Mouse (Mus musculus): Measurements from ENCODE around the gene Scamp2. TPM values are rescaled to one million over a fixed set of nuclear protein-coding genes. Genes with fewer than 3 reads are reported as not detected.

Scamp2 gene
- polyA plus RNA-seq, 1 experiment from 2014 or later, result 53.7 TPM

GRCm38 (mm10) chr9:57536362-57536761 is 24.4 kb upstream of the Scamp2 start:
- H3K27me3 ChIP-seq, result no peaks in the 10 kb centered on the region
- H3K36me3 ChIP-seq, result peaks cover 53% of the 10 kb centered on the region
- peak overlapping the region; percentile 76; the same call in 1 of the 2 replicates for H3K4me3 ChIP-seq
- peak overlapping the region; percentile 89; the same call in 1 of the 2 replicates for H3K9ac ChIP-seq
- ATAC-seq (ENCODE audit: low read depth), result no peak
- H3K27ac ChIP-seq (replicated peaks), result 0 out of 2 replicates have a peak overlapping the region, but pooled peaks have one; percentile 90
- no peaks in the 10 kb centered on the region for H3K9me3 ChIP-seq
- H3K4me1 ChIP-seq (replicated peaks), result peaks cover 26% of the 10 kb centered on the region
- H3K4me2 ChIP-seq, result peak overlapping the region; percentile 88; the same call in 1 of the 2 replicates
- 88% methylated on average over 5 of the region's 5 CpGs for WGBS

- peak within 1 kb of the TSS; percentile 89 for H3K9ac ChIP-seq
- 2% methylated on average over 45 of the region's 45 CpGs for WGBS
- H3K27ac ChIP-seq (replicated peaks), result peak within 1 kb of the TSS; percentile 90
- H3K27me3 ChIP-seq, result no peaks in the 10 kb centered on the region
- peak; percentile 90 for ATAC-seq (ENCODE audit: low read depth)
- peak within 1 kb of the TSS; percentile 88 for H3K4me2 ChIP-seq
- peaks cover 52% of the 10 kb centered on the region for H3K36me3 ChIP-seq
- H3K4me1 ChIP-seq (replicated peaks), result peaks cover 26% of the 10 kb centered on the region
- peak within 1 kb of the TSS; percentile 76 for H3K4me3 ChIP-seq
- no peaks in the 10 kb centered on the region for H3K9me3 ChIP-seq
Measured at GRCm38 (mm10) chr9:57537044-57537727, 23.6 kb upstream of the Scamp2 start, which contains the start of gene Fam219b. Fam219b (plus strand) TSS chr9:57537528.

- peak; percentile 84 for ATAC-seq (ENCODE audit: low read depth)
- peak overlapping the region; percentile 90 for H3K27ac ChIP-seq (replicated peaks)
- H3K9me3 ChIP-seq, result no peaks in the 10 kb centered on the region
- peak overlapping the region; percentile 89 for H3K9ac ChIP-seq
- under 1% methylated on average over 24 of the region's 24 CpGs for WGBS
- H3K4me2 ChIP-seq, result peak overlapping the region; percentile 88
- peaks cover 26% of the 10 kb centered on the region for H3K4me1 ChIP-seq (replicated peaks)
- H3K4me3 ChIP-seq, result peak overlapping the region; percentile 76
- no peaks in the 10 kb centered on the region for H3K27me3 ChIP-seq
- peaks cover 52% of the 10 kb centered on the region for H3K36me3 ChIP-seq
Measured at GRCm38 (mm10) chr9:57537728-57538181, 23.0 kb upstream of the Scamp2 start.

- WGBS, result 86% methylated on average over 2 of the region's 2 CpGs
- Histone ChIP-seq H3K36me3 (peaks cover 53% of the 10 kb centered on the region), H3K27ac (replicated peaks) (no peak overlapping the region), H3K27me3 (no peaks in the 10 kb centered on the region), H3K9ac (no peak overlapping the region), H3K9me3 (no peaks in the 10 kb centered on the region), H3K4me3 (no peak overlapping the region), H3K4me2 (no peak overlapping the region), H3K4me1 (replicated peaks) (peaks cover 26% of the 10 kb centered on the region)
- ATAC-seq (ENCODE audit: low read depth), result no peak
Measured at GRCm38 (mm10) chr9:57539550-57539949, 21.2 kb upstream of the Scamp2 start.

GRCm38 (mm10) chr9:57541312-57541711 is 19.4 kb upstream of the Scamp2 start:
- Histone ChIP-seq H3K4me3 (no peak overlapping the region), H3K9ac (no peak overlapping the region), H3K4me1 (replicated peaks) (peaks cover 26% of the 10 kb centered on the region), H3K4me2 (no peak overlapping the region), H3K36me3 (peaks cover 66% of the 10 kb centered on the region), H3K27ac (replicated peaks) (no peak overlapping the region), H3K9me3 (no peaks in the 10 kb centered on the region), H3K27me3 (no peaks in the 10 kb centered on the region)
- WGBS, result 18% methylated on average over 1 of the region's 1 CpGs
- no peak for ATAC-seq (ENCODE audit: low read depth)

GRCm38 (mm10) chr9:57543951-57544350 is 16.8 kb upstream of the Scamp2 start:
- Histone ChIP-seq H3K9ac (no peak overlapping the region), H3K4me3 (no peak overlapping the region), H3K36me3 (peaks cover 91% of the 10 kb centered on the region), H3K9me3 (no peaks in the 10 kb centered on the region), H3K4me2 (no peak overlapping the region), H3K27me3 (no peaks in the 10 kb centered on the region), H3K4me1 (replicated peaks) (peaks cover 13% of the 10 kb centered on the region), H3K27ac (replicated peaks) (no peak overlapping the region)
- ATAC-seq (ENCODE audit: low read depth), result no peak
- WGBS, result 81% methylated on average over 3 of the region's 3 CpGs

GRCm38 (mm10) chr9:57547287-57547686 is 13.5 kb upstream of the Scamp2 start:
- no peak overlapping the region for H3K4me2 ChIP-seq

GRCm38 (mm10) chr9:57547869-57548268 is 12.9 kb upstream of the Scamp2 start:
- peaks cover 23% of the 10 kb centered on the region for H3K4me1 ChIP-seq (replicated peaks)
- H3K36me3 ChIP-seq, result peaks cover 72% of the 10 kb centered on the region
- WGBS, result 92% methylated on average over 11 of the region's 11 CpGs
- no peak overlapping the region for H3K4me3 ChIP-seq
- H3K27me3 ChIP-seq, result no peaks in the 10 kb centered on the region
- no peak for ATAC-seq (ENCODE audit: low read depth)
- H3K4me2 ChIP-seq, result no peak overlapping the region
- H3K9ac ChIP-seq, result no peak overlapping the region
- H3K27ac ChIP-seq (replicated peaks), result no peak overlapping the region
- no peaks in the 10 kb centered on the region for H3K9me3 ChIP-seq

More at GRCm38 (mm10) chr9:57547287-57547686, 13.5 kb upstream of the Scamp2 start:
- H3K27me3 ChIP-seq, result no peaks in the 10 kb centered on the region
- no peak overlapping the region for H3K4me3 ChIP-seq
- 87% methylated on average over 5 of the region's 5 CpGs for WGBS
- no peaks in the 10 kb centered on the region for H3K9me3 ChIP-seq
- peaks cover 21% of the 10 kb centered on the region for H3K4me1 ChIP-seq (replicated peaks)
- no peak for ATAC-seq (ENCODE audit: low read depth)
- peaks cover 78% of the 10 kb centered on the region for H3K36me3 ChIP-seq
- no peak overlapping the region for H3K9ac ChIP-seq
- H3K27ac ChIP-seq (replicated peaks), result no peak overlapping the region

- no peaks in the 10 kb centered on the region for H3K27me3 ChIP-seq
- H3K4me2 ChIP-seq, result no peak overlapping the region
- 96% methylated on average over 4 of the region's 4 CpGs for WGBS
- no peaks in the 10 kb centered on the region for H3K9me3 ChIP-seq
- no peak overlapping the region for H3K9ac ChIP-seq
- H3K27ac ChIP-seq (replicated peaks), result no peak overlapping the region
- no peak overlapping the region for H3K4me3 ChIP-seq
- H3K4me1 ChIP-seq (replicated peaks), result peaks cover 32% of the 10 kb centered on the region
- ATAC-seq (ENCODE audit: low read depth), result no peak
- peaks cover 60% of the 10 kb centered on the region for H3K36me3 ChIP-seq
Measured at GRCm38 (mm10) chr9:57549186-57549585, 11.6 kb upstream of the Scamp2 start.

GRCm38 (mm10) chr9:57550126-57550862 is 10.4 kb upstream of the Scamp2 start:
- Histone ChIP-seq H3K36me3 (peaks cover 49% of the 10 kb centered on the region), H3K27ac (replicated peaks) (no peak overlapping the region), H3K27me3 (no peaks in the 10 kb centered on the region), H3K4me2 (no peak overlapping the region), H3K9me3 (no peaks in the 10 kb centered on the region), H3K4me3 (no peak overlapping the region), H3K9ac (no peak overlapping the region), H3K4me1 (replicated peaks) (peaks cover 39% of the 10 kb centered on the region)
- ATAC-seq (ENCODE audit: low read depth), result no peak
- 93% methylated on average over 11 of the region's 11 CpGs for WGBS

- Histone ChIP-seq H3K27ac (replicated peaks) (no peak within 1 kb of the TSS), H3K27me3 (no peaks in the 10 kb centered on the region), H3K4me1 (replicated peaks) (peaks cover 39% of the 10 kb centered on the region), H3K4me3 (peak within 1 kb of the TSS; percentile 60), H3K9ac (peak within 1 kb of the TSS; percentile 82), H3K4me2 (peak within 1 kb of the TSS; percentile 70), H3K9me3 (no peaks in the 10 kb centered on the region), H3K36me3 (peaks cover 32% of the 10 kb centered on the region)
- ATAC-seq (ENCODE audit: low read depth), result peak; percentile 58; the same call in 1 of the 2 replicates
- WGBS, result under 1% methylated on average over 28 of the region's 28 CpGs
Measured at GRCm38 (mm10) chr9:57552139-57552887, 8.4 kb upstream of the Scamp2 start, which contains the start of gene Mpi. Mpi (minus strand) TSS chr9:57552763.
